Mouse (Mus musculus) spleen, postnatal 36 days (tissue): ENCODE data around the gene Hyls1.

Experiments
- DNase-seq, 2 experiments: peaks; one replicate each; pipeline ENCODE4 v3.0.0; 2022; ENCODE audit warnings: low spot score in 2 of 2, mixed read lengths in 1 of 2

The Hyls1 gene

GRCm38 (mm10) chr9:35543099-35543860 is 26.9 kb downstream of the Hyls1 start:
- no peak for DNase-seq

GRCm38 (mm10) chr9:35541941-35542340 is 28.3 kb downstream of the Hyls1 start:
- no peak for DNase-seq

GRCm38 (mm10) chr9:35541488-35541887 is 28.7 kb downstream of the Hyls1 start:
- peak; percentile 59 to 64 for DNase-seq

- no peak for DNase-seq
These were observed 29.2 kb downstream of the Hyls1 start for GRCm38 (mm10) chr9:35541024-35541423.

- no peak for DNase-seq
These were observed 31.0 kb downstream of the Hyls1 start for GRCm38 (mm10) chr9:35539001-35539750.

GRCm38 (mm10) chr9:35535876-35536275 is 34.3 kb downstream of the Hyls1 start:
- no peak for DNase-seq

GRCm38 (mm10) chr9:35535110-35535509 is 35.1 kb downstream of the Hyls1 start:
- DNase-seq: peak; percentile 17 to 32

GRCm38 (mm10) chr9:35533266-35533665 is 36.9 kb downstream of the Hyls1 start:
- DNase-seq: no peak

- no peak for DNase-seq
These were observed 40.4 kb downstream of the Hyls1 start for GRCm38 (mm10) chr9:35529796-35530195.

GRCm38 (mm10) chr9:35529141-35529540 is 41.1 kb downstream of the Hyls1 start:
- no peak for DNase-seq

GRCm38 (mm10) chr9:35523941-35524411 is 46.2 kb downstream of the Hyls1 start:
- peak; percentile 42 to 57 for DNase-seq

- DNase-seq: no peak
These were observed 46.7 kb downstream of the Hyls1 start for GRCm38 (mm10) chr9:35523541-35523940.

GRCm38 (mm10) chr9:35522821-35523515 is 47.2 kb downstream of the Hyls1 start:
- no peak for DNase-seq

- no peak for DNase-seq
These were observed 48.0 kb downstream of the Hyls1 start for GRCm38 (mm10) chr9:35522241-35522640.

- DNase-seq: no peak
These were observed 49.4 kb downstream of the Hyls1 start for GRCm38 (mm10) chr9:35520631-35521348.

- no peak for DNase-seq
These were observed 52.0 kb downstream of the Hyls1 start, which contains the start of gene Gm1113 for GRCm38 (mm10) chr9:35518169-35518568. Gene Gm1113 (minus strand): TSS chr9:35518269.

GRCm38 (mm10) chr9:35516711-35517110 is 53.5 kb downstream of the Hyls1 start:
- DNase-seq: no peak

- DNase-seq: no peak
These were observed 54.0 kb downstream of the Hyls1 start for GRCm38 (mm10) chr9:35516182-35516581.

- DNase-seq: no peak
These were observed 56.3 kb downstream of the Hyls1 start for GRCm38 (mm10) chr9:35513900-35514299.
